Mouse (Mus musculus) olfactory bulb, adult 2 months (tissue): ENCODE measurements around the gene Pkd2l1.

ENCODE experiments used
- CTCF ChIP-seq: fragments of 200-500 bp; IDR thresholded peaks from 2 replicates; pipeline ENCODE4 v1.5.1; 2012; ENCODE audit warnings: low read depth, mild to moderate bottlenecking, low read length, moderate library complexity; ENCODE audit not compliant: insufficient read depth
- POLR2A ChIP-seq: fragments of 200-500 bp; IDR thresholded peaks from 2 replicates; pipeline ENCODE4 v1.6.1; 2012; ENCODE audit warnings: mild to moderate bottlenecking, low read depth, low read length, moderate library complexity; ENCODE audit not compliant: insufficient read depth

GRCm38 (mm10) chr19:44198494-44198893 lies 6.3 kb upstream of the Pkd2l1 start:
- TF ChIP-seq POLR2A (no peak), CTCF (no peak)
